Mouse (Mus musculus): ENCODE results near the gene Igdcc3. TPM values are rescaled to one million over a fixed set of nuclear protein-coding genes. Genes with fewer than 3 reads are reported as not detected.
"Not testable (repeated sequence)": the region's sequence is repeated elsewhere in the genome, so short reads cannot be mapped to it uniquely, and the experiment has no call there.

Gene Igdcc3
- polyA plus RNA-seq, 1 experiment from 2014 or later = 4.1 TPM

GRCm38 (mm10) chr9:65202165-65202754 is 61.3 kb downstream of the Igdcc3 start:
- Histone ChIP-seq H3K9ac (peak overlapping the region; percentile 44), H3K9me3 (ENCODE audit: low read depth, low read length) (no peaks in the 10 kb centered on the region), H3K27ac (ENCODE audit: low read depth) (peak overlapping the region; percentile 25), H3K4me3 (ENCODE audit: low read depth, low read length) (peak overlapping the region; percentile 27), H3K4me1 (ENCODE audit: insufficient read depth) (no peaks in the 10 kb centered on the region), H3K4me2 (peak overlapping the region; percentile 58), H3K27me3 (ENCODE audit: insufficient read depth, low read length) (no peaks in the 10 kb centered on the region), H3K36me3 (ENCODE audit: insufficient read depth) (no peaks in the 10 kb centered on the region)
- ATAC-seq (ENCODE audit: insufficient read depth) (no peak), DNase-seq (no peak)
- WGBS = 26% methylated on average over 11 of the region's 11 CpGs
- TF ChIP-seq CTCF (IDR thresholded peaks at IDR 0.05; ENCODE audit: low read depth) = no peak

DNA sequence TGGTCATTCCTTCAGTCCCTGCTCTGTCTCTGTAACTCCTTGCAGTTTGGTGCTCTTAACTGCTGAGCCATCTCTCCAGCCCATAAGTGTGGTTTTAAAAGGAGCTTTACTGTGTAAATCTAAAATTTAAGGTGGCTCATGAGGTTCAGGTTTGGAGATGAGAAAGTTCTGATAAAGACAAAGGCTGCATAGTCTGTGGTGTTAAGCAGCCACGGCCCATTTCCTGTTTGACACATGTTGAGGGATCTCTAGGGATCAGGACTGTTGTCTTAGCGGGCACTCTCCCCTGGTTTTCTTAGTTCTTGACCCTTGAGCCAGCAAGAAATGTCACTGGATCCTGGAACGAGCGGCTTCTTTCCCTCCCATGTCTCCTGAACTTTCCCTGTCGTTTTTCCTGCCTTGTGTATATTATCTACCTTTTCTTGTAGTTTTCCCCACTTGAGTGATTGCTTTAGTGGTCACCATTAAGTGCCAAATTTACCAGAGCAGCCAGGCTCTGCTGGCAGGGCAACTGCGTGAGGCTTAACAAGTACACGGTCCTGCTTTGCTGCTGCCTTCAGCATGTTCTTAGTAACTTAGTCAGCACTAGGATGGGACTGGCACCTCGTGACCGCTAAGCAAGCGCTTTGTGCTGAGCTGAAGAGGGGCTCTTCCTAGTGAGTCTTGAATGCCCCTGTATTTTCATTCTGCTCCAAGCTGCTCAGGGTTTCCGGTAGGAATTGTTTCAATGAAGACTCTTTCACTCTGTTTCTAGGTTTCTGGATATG is 64.2 kb downstream of the Igdcc3 start:
- ATAC-seq (ENCODE audit: insufficient read depth) (no peak), DNase-seq (no peak)
- H3K9me3 ChIP-seq (ENCODE audit: low read depth, low read length) = no peaks in the 10 kb centered on the region
- H3K4me2 ChIP-seq = no peak overlapping the region
- H3K4me3 ChIP-seq (ENCODE audit: low read depth, low read length) = no peak overlapping the region
- no peak overlapping the region for H3K9ac ChIP-seq
- H3K27me3 ChIP-seq (ENCODE audit: insufficient read depth, low read length) = no peaks in the 10 kb centered on the region
- H3K4me1 ChIP-seq (ENCODE audit: insufficient read depth) = no peaks in the 10 kb centered on the region
- WGBS = 58% methylated on average over 11 of the region's 11 CpGs
- H3K27ac ChIP-seq (ENCODE audit: low read depth) = no peak overlapping the region
- H3K36me3 ChIP-seq (ENCODE audit: insufficient read depth) = no peaks in the 10 kb centered on the region
- TF ChIP-seq CTCF (IDR thresholded peaks at IDR 0.05; ENCODE audit: low read depth) = no peak

DNA sequence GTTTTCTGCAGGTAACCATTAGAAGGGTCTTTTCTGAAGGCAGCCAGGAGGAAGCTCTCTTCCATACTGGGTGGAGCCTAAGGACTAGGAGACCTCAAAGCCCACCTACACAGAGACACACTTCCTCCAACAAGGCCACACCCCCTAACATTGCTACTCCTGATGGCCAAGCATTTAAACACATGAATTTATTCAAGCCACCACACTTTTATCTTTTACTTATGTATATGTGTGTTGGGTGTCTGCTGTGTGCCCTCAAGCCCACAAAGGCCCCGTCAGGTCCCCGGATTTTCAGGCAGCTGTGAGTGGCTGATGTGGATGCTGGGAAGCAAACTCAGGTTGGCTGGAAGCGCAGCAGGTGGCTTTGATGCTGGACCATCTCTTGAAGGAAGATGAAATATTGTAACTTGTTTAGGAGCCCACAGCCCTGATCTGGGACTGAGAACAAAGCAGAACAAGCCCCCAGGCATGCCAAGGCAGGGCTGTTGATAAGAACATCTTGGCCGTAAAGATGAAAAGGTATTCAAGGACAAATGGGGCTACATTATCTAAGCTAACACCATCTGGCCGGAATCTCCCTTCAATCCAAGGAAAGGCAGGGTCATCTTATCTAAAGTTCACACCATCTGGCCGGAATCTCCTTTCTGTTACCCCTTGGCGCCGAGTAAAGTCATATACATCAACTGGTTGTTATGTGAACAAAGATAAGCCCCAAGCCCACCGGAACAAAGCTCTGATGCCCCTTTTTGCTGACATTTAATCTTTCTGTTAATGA is 66.2 kb downstream of the Igdcc3 start:
- H3K9me3 ChIP-seq (ENCODE audit: low read depth, low read length); ATAC-seq (ENCODE audit: insufficient read depth); H3K4me3 ChIP-seq (ENCODE audit: low read depth, low read length); H3K27ac ChIP-seq (ENCODE audit: low read depth); H3K9ac ChIP-seq; H3K36me3 ChIP-seq (ENCODE audit: insufficient read depth); H3K4me2 ChIP-seq; H3K4me1 ChIP-seq (ENCODE audit: insufficient read depth); DNase-seq; H3K27me3 ChIP-seq (ENCODE audit: insufficient read depth, low read length): not testable (repeated sequence)
- 75% methylated on average over 7 of the region's 9 CpGs for WGBS

- Histone ChIP-seq H3K27ac (ENCODE audit: low read depth) (no peak overlapping the region), H3K9me3 (ENCODE audit: low read depth, low read length) (no peaks in the 10 kb centered on the region), H3K36me3 (ENCODE audit: insufficient read depth) (no peaks in the 10 kb centered on the region), H3K9ac (no peak overlapping the region), H3K4me2 (no peak overlapping the region), H3K4me1 (ENCODE audit: insufficient read depth) (no peaks in the 10 kb centered on the region), H3K27me3 (ENCODE audit: insufficient read depth, low read length) (no peaks in the 10 kb centered on the region), H3K4me3 (ENCODE audit: low read depth, low read length) (no peak overlapping the region)
- no peak for ATAC-seq (ENCODE audit: insufficient read depth)
- TF ChIP-seq CTCF (IDR thresholded peaks at IDR 0.05; ENCODE audit: low read depth) = no peak
- 89% methylated on average over 32 of the region's 32 CpGs for WGBS
- no peak for DNase-seq
These were observed 67.5 kb downstream of the Igdcc3 start for GRCm38 (mm10) chr9:65208293-65209179.

GRCm38 (mm10) chr9:65211598-65211997 is 70.6 kb downstream of the Igdcc3 start:
- no peak for DNase-seq

DNA sequence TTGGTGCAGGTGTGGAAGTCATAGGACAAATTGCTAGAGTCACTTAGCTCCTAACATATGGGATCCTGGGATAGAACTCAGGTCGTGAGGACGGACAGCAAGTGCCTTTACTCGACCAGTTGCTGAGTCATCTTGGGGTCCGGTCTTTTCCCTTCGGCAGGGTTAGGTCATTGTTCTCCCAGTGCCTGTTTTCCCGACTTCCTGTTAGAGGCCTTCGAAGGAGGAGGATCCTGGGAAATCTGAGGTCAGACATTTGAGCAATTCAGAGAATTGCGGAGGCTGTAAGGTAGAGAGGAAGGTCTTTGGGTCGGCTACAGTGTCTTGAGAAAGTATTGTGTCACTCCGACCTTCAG is 73.4 kb downstream of the Igdcc3 start:
- WGBS = 19% methylated on average over 10 of the region's 10 CpGs
- ATAC-seq (ENCODE audit: insufficient read depth) = no peak
- DNase-seq = peak; percentile 67
- peak overlapping the region; percentile 97 for H3K4me2 ChIP-seq
- no peaks in the 10 kb centered on the region for H3K9me3 ChIP-seq (ENCODE audit: low read depth, low read length)
- TF ChIP-seq CTCF (IDR thresholded peaks at IDR 0.05; ENCODE audit: low read depth) = no peak
- H3K36me3 ChIP-seq (ENCODE audit: insufficient read depth) = no peaks in the 10 kb centered on the region
- peak overlapping the region; percentile 79 for H3K9ac ChIP-seq
- H3K4me3 ChIP-seq (ENCODE audit: low read depth, low read length) = peak overlapping the region; percentile 64
- peak overlapping the region; percentile 89 for H3K27ac ChIP-seq (ENCODE audit: low read depth)
- no peaks in the 10 kb centered on the region; the same call in 1 of the 2 replicates for H3K27me3 ChIP-seq (ENCODE audit: insufficient read depth, low read length)
- H3K4me1 ChIP-seq (ENCODE audit: insufficient read depth) = 0 out of 2 replicates have a peak, but pooled peaks cover 4% of the 10 kb centered on the region

More at GRCm38 (mm10) chr9:65211598-65211997, 70.6 kb downstream of the Igdcc3 start:
- Histone ChIP-seq H3K27me3 (ENCODE audit: insufficient read depth, low read length) (no peaks in the 10 kb centered on the region), H3K27ac (ENCODE audit: low read depth) (no peak overlapping the region), H3K4me3 (ENCODE audit: low read depth, low read length) (no peak overlapping the region), H3K36me3 (ENCODE audit: insufficient read depth) (no peaks in the 10 kb centered on the region), H3K4me2 (no peak overlapping the region), H3K9ac (no peak overlapping the region), H3K9me3 (ENCODE audit: low read depth, low read length) (no peaks in the 10 kb centered on the region), H3K4me1 (ENCODE audit: insufficient read depth) (0 out of 2 replicates have a peak, but pooled peaks cover 4% of the 10 kb centered on the region)
- no peak for ATAC-seq (ENCODE audit: insufficient read depth)
- TF ChIP-seq CTCF (IDR thresholded peaks at IDR 0.05; ENCODE audit: low read depth) = no peak
- WGBS = 49% methylated on average over 1 of the region's 1 CpGs

Data from lung, embryonic 14.5 days (tissue).